16 mouse cellular contexts compared by ENCODE assay signal in genomic region chr2:152780466-152780865, GRCm38 (mm10). TPM values are rescaled to one million over a fixed set of nuclear protein-coding genes. Genes with fewer than 3 reads are reported as not detected.
DNase-seq lines count a peak whose midpoint lies in the region; ATAC-seq lines count a peak whose summit lies in the region.
"Had no signal": no experiment of that assay in that cellular context is flagged by ENCODE, and none has a peak within 500 bp of the region (broad histone marks: within the 10 kb centered on the region; RNA-seq: fewer than 3 reads in every experiment).

No protein-coding gene starts in this region.

- no peak overlapping the region for H3K9ac ChIP-seq in forebrain, embryonic 13.5 days
- H3K9ac ChIP-seq: forebrain, postnatal 0 days; limb, embryonic 15.5 days had no signal

- H3K4me1 ChIP-seq in forebrain, embryonic 10.5 days = peaks cover 21% of the 10 kb centered on the region
- H3K4me1 ChIP-seq in forebrain, embryonic 13.5 days = no peaks in the 10 kb centered on the region

- H3K9me3 ChIP-seq in forebrain, embryonic 10.5 days = no peaks in the 10 kb centered on the region
- H3K9me3 ChIP-seq in forebrain, embryonic 13.5 days (replicated peaks) = no peaks in the 10 kb centered on the region
- H3K9me3 ChIP-seq: G1E; limb, embryonic 15.5 days had no signal

- WGBS in forebrain, embryonic 10.5 days = 89% methylated on average over 2 of the region's 2 CpGs
- WGBS in forebrain, embryonic 13.5 days = 95% methylated on average over 2 of the region's 2 CpGs

- ATAC-seq in forebrain, embryonic 13.5 days = no peak
- ATAC-seq: forebrain, postnatal 0 days had no signal

- H3K4me3 ChIP-seq in forebrain, embryonic 10.5 days = no peak overlapping the region
- no peak overlapping the region for H3K4me3 ChIP-seq in forebrain, embryonic 13.5 days
- H3K4me3 ChIP-seq: limb, embryonic 15.5 days had no signal

- no peaks in the 10 kb centered on the region for H3K27me3 ChIP-seq in forebrain, embryonic 10.5 days (ENCODE audit: poor library complexity, severe bottlenecking)
- no peaks in the 10 kb centered on the region for H3K27me3 ChIP-seq in forebrain, embryonic 13.5 days
- H3K27me3 ChIP-seq: limb, embryonic 15.5 days had no signal

- no peak overlapping the region for H3K4me2 ChIP-seq in forebrain, embryonic 13.5 days
- H3K4me2 ChIP-seq: heart, embryonic 11.5 days; limb, embryonic 15.5 days had no signal

- DNase-seq in forebrain, embryonic 10.5 days (ENCODE audit: extremely low spot score, low spot score) = no peak
- peak; percentile 8 for DNase-seq in layer of hippocampus, adult 9-11 months
- DNase-seq in layer of hippocampus, postnatal 25 days (ENCODE audit: extremely low spot score in 1 of 2, low spot score in 1 of 2) = no peak
- DNase-seq in 416B (ENCODE audit: low read depth) = peak; percentile 19
- peak; percentile 73 to 79 for DNase-seq in adrenal gland, postnatal 36 days
- no peak for DNase-seq in right cerebral cortex, adult 18-20 months
- DNase-seq in spleen, postnatal 4 days (ENCODE audit: low spot score in 2 of 2) = no peak
- DNase-seq: forebrain, postnatal 0 days; heart, postnatal 4 days; kidney, adult 9 months; layer of hippocampus, postnatal 36 days; thymus, postnatal 14 days had no signal

- peaks cover 57% of the 10 kb centered on the region for H3K36me3 ChIP-seq in forebrain, embryonic 10.5 days (replicated peaks)
- peaks cover 46% of the 10 kb centered on the region for H3K36me3 ChIP-seq in forebrain, embryonic 13.5 days (ENCODE audit: poor library complexity, severe bottlenecking)

- H3K27ac ChIP-seq in forebrain, embryonic 10.5 days = peak overlapping the region; percentile 31; the same call in 1 of the 2 replicates
- H3K27ac ChIP-seq in forebrain, embryonic 13.5 days = no peak overlapping the region
- H3K27ac ChIP-seq: limb, embryonic 15.5 days had no signal

RNA-seq across cellular contexts. Expression of gene Cox4i2, which starts 26.5 kb away (rescaled TPM):
- 3.0 and 4.2 TPM in 2 replicates for polyA plus RNA-seq in forebrain, embryonic 10.5 days (2016; fragmentation: Nextera tagmentation; extraction: Ambion mirVana)
- polyA plus RNA-seq in forebrain, embryonic 13.5 days (2015; fragmentation: Nextera tagmentation; extraction: Ambion mirVana) = 4.4 and 4.8 TPM in 2 replicates
- 1 to 10 TPM; 2.0 to 2.7 TPM for total RNA-seq in layer of hippocampus, postnatal 25 days (2021)
- total RNA-seq in adrenal gland, postnatal 36 days (2021) = 1 to 10 TPM; 3.0 to 4.0 TPM
- polyA plus RNA-seq: G1E had no signal

RNA-seq across cellular contexts. Expression of gene Id1, which starts 44.4 kb away (rescaled TPM):
- 57.5 and 61.1 TPM in 2 replicates for polyA plus RNA-seq in forebrain, embryonic 10.5 days (2016; fragmentation: Nextera tagmentation; extraction: Ambion mirVana)
- polyA plus RNA-seq in forebrain, embryonic 13.5 days (2015; fragmentation: Nextera tagmentation; extraction: Ambion mirVana) = 25.8 and 26.1 TPM in 2 replicates
- 10 to 100 TPM; 19.6 to 22.4 TPM for total RNA-seq in layer of hippocampus, postnatal 25 days (2021)
- 100 to 1,000 TPM in 1 of 2 experiments, 10 to 100 TPM in 1; 68.4 to 105 TPM for total RNA-seq in adrenal gland, postnatal 36 days (2021)

RNA-seq across cellular contexts. Expression of gene Bcl2l1, which starts 51.1 kb away (rescaled TPM):
- 98.5 and 104 TPM in 2 replicates for polyA plus RNA-seq in forebrain, embryonic 10.5 days (2016; fragmentation: Nextera tagmentation; extraction: Ambion mirVana)
- polyA plus RNA-seq in forebrain, embryonic 13.5 days (2015; fragmentation: Nextera tagmentation; extraction: Ambion mirVana) = 155 and 164 TPM in 2 replicates
- 100 to 1,000 TPM; 121 to 144 TPM for total RNA-seq in layer of hippocampus, postnatal 25 days (2021)
- total RNA-seq in adrenal gland, postnatal 36 days (2021) = 10 to 100 TPM; 58.2 to 93.9 TPM

Comparison
In these comparisons a context has a peak if more than half of its experiments do, and no peak if none do; other contexts are left out.
1. DNase-seq: peak in layer of hippocampus, adult 9-11 months (single experiment), 416B (single experiment) and adrenal gland, postnatal 36 days (2 of 2); none in forebrain, embryonic 10.5 days (single experiment), layer of hippocampus, postnatal 25 days (0 of 2), right cerebral cortex, adult 18-20 months (single experiment) and spleen, postnatal 4 days (0 of 2).